Mouse (Mus musculus): ENCODE data around the gene Hk1.

Hk1 gene

DNA sequence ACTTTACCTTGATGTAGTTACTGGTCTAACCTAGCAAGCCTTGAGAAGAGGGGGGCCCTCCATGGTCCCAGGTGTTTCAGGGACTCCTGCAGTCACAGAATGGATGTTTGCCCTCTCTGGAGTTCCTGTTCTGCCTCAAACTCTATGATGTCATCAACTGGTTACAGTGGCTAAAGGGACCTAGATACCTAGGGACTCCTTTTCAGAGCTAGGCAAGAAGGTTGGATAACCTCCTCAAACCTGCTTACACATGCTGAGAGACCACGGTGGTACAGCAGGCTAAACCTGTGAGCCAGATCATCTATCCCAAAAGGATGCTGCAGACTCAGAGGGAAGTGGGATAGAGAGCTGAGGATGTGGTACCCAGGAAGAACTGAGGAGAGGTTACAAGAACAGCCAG, at the start of gene Hk1:
Hk1 (minus strand) TSS at position 101 of the 400 bp plus-strand sequence.
- DNase-seq = no peak

DNA sequence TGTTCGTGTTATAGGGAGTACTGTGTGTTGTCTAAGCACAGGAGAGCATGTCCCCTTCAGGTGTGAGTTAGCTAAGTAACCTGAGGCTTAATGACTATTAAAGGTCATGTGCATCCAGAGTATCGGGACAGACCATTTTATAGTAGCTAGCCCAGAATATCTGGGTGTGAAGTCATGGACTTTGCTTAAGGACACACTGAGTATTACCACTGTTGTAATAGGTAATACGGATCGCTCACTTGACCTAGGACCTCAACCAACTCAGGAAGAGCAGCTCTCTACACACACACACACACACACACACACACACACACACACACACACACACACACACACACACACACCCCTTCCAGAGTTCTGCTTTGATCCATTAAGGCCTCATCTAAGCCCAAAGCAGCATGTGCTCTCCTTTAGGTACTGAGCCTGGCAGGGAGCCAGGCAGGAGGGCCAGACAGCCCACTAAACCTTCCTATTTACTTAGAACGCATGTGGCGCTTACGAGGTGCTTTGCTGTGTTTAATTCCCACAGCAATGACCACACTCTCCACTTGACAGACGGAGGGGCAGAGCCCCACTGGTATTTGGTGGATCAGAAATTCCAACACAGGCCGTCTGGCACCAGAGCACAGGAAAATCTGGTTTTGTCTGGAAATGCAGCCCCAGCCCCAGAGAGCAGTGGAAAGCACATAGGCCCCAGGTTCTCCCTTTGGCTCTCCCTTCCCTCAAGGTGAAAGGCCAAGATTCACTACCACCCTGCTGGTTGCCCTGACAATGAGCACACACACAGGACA, 45.6 kb upstream of the Hk1 start:
- no peak for DNase-seq

DNA sequence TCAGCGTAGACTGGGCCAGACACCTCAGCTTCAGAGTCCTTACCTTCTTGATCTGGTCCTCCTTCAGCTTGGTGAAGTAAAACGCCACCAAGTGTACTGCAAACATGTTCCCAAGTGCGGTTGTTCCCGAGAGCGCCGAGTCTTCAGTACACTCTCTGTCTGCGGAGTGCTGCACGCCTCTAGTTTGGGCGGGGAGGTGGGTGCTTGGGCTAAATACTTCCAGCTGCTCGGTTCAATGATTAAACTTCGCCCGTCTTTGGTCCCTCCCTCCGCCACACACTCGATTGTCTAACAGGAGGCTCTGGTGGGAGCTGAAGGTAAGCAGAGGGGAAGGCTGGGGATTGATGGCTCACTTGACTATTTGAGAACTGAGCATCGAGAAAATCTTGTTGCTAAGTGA, 42.5 kb upstream of the Hk1 start, which contains the start of gene Hkdc1:
Hkdc1 (minus strand) TSS at position 237 of the 400 bp plus-strand sequence.
- peak; percentile 34 for DNase-seq

DNA sequence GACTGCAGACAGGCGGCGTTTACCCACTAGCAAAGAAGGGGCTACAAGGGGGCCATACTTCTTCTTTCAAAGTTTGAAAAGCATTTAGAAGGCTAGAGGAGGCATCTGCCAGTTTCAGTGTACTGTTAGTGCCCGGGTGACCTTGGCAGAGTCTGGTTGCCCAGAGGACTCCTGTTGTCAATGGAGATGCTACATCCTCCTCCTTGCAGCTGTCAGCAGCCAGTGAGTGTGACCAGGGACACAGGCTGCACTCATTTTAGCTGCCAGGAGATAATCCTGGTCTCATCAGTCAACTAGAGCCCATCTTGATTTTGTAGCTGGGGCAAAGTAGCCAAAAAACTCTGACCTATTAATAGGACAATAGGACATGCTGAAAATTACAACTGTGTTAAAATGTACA, 41.4 kb upstream of the Hk1 start:
- DNase-seq = no peak

DNA sequence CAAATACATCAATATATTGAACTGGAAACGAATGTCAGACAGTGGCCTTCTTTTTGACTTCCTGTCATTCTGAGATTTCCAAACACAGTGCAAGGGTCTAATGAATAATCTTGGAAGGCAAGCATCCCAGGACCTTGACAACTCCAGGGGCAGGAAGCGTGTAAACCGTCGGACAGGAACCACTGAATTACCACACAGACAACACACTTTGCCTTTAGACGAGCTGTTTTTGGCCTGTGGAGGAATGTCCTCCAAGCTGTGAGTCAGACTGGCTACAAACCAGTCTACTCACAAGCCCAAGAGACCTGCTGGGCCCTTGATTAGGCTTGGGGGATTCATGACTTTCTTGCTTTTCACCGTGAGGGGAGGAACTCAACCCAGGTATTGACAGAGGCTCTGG, 40.7 kb upstream of the Hk1 start:
- no peak for DNase-seq

DNA sequence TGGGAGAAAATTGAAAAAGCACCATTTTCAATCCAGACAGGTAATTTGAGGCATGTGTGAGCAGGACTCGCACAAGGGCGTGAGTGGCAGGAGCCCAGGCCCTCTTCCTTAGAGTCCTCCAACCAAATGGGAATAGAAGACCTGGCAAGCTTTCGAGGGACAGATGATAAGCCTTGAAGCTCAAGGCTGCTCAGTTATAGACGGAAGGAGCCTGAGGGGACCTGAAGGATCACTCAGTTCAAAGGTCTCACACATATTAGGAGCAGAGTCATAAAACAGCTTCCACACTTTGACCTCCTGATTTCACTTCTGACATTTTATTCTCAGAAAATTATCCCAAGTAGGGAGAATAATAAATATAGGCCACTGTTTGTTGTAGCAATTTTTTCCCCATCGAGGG, 39.7 kb upstream of the Hk1 start:
- DNase-seq = no peak

DNA sequence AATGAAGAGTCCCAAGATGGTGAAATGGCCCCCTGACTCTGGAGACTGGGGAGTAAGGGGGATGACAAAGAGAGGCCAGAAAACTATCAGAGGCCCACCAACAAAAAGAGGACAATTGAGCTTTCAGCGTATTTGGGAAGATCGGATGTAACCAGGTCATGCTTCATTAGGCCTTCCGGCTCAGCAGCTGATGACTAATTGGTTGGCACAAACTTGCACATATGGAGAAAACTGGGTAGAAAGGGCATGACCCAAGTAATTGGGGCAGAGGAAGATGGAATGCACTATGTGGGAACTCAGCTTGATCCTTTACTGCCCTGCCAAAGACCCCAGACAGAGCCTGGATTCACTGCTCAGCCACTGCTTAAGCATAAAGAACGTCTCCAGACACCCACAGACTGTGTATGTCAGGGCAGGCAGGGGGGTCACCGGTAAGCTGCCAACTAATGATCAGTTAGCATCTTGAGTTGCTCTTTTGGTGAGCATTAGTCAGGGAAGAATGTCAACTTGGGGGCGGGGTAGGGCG, 39.2 kb upstream of the Hk1 start:
- no peak for DNase-seq

DNA sequence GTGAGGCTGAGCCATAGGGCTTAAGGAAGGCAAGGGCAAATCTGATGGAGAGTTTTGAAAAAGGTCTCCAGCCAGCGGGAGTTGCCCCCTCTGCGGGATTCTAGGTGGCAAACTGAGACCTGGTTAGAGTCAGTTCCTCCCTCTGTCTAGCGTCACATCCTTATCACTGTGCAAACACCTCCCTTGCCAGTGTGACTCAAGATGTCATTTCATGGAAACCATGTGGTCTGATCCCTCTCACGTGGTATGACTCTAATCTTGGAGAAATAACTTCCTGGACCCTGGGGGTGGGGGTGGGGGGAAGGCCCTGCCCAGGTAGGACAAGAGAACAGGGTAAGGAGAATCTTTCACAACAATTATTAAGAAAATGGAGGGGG, 33.9 kb upstream of the Hk1 start:
- peak; percentile 14 for DNase-seq

DNA sequence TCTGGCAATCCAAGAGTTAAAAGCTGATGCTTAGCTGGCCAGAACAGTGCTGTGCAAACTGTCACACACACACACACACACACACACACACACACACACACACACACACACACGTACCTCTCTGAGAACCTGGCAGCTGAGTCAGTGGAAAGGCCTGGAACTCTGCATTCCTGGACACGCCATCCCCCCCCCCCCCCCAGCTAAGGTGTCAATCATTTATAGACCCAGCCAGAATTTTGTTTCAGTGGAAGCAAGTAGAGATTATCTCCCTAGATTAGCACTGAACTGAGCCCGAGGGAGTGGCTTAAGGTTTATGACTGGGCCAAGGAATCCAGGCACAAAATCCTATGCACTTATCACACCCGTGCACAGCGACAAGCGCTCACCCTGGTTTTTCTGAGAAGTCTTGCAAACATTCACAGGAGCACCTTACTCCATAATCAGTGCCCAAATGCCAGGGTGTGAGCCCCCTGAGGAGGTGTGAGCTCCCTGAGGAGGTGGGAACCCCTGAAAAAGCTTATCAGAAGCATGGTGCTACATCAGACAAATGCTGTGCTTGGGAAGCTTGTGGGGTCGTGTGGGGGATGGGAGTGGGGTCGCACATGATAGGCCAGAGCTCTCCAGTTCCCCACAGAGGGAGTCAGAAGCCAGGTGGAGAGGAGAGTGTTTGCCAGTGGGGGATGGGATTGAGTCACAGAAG, 33.3 kb upstream of the Hk1 start:
- peak; percentile 15 for DNase-seq

DNA sequence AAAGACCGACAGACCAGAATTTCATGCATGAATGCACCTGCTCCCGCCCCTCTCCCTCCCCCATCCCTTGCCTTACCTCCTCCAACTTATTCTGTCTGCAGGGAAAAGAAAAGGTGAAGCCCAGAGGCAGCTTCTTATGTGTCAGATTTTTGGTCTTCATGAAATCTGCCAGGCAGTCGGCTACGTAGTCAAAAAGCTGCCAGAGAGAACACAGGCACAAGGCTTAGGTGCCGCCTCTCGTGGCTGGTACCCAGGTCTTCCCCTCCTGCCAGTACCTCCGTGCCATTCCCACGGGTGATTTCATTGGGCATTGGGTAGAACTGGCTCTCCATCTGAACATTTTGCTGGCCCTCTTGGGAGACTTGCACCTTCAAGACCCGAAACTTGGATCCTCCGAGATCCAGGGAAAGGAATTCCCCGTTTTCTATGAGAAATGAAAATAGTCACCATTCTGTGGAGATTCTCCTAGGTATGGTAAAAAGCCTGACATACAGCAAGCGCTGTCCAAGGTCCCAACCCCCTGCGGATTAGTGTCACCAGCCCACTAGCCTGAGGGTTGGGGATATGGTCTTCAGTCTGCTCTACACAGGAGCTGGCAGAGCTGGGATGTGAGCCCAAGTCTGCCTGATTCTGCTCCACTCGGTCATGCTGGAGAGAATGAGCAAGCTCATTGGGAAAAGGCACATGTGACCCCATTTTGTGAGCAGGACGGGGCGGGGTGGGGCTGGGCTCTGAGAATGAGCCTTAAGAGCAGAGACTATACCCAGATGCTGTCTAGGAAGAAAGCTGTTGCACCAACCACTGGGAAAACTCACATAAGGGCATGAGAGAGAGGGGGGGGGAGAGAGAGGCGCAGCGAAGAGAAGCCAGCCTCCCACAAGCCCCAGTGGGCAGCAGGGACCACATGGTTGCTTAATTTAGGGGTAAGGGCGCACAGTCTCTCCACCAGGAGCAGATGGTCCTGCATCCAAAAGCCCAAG, 32.0 kb upstream of the Hk1 start:
- DNase-seq = no peak

DNA sequence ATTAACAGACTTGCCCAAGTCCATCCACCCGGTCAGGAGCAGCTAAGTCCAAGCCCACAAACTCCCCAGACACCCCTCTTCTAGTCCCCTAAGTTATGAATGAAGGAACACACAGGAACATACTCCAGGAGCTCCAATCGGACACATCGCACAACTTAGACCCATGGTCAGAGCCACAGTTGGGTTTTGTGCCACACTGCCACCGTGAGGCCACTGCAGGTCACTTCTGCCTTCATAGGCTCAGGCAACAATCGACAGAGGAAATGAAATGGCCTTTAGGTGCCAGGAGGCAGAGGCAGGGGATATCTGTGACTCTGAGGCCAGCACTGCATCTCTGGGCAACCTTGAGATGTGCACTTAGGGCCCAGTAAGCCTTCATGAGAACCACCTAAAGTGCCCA, 31.2 kb upstream of the Hk1 start:
- DNase-seq = peak; percentile 74

DNA sequence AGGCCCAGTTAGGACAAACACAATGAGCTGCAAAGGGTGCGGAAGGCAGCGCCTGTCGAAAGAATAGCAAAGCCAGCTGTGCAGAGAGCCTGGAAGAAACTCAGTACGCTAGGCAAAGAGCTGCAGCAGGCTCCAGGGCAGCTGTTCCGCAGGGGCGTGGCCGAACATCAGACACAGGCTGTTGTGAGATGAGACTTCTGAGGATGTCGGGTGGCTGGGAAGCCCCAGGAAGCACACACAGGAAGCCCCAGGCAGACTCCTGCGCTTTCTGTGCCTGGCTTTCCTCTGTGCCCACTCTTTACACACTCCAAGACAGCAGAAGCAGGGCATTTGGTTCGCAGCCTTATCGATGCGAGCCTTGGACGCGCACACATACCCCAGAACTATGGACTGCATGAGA, 25.2 kb upstream of the Hk1 start:
- peak; percentile 33 for DNase-seq

DNA sequence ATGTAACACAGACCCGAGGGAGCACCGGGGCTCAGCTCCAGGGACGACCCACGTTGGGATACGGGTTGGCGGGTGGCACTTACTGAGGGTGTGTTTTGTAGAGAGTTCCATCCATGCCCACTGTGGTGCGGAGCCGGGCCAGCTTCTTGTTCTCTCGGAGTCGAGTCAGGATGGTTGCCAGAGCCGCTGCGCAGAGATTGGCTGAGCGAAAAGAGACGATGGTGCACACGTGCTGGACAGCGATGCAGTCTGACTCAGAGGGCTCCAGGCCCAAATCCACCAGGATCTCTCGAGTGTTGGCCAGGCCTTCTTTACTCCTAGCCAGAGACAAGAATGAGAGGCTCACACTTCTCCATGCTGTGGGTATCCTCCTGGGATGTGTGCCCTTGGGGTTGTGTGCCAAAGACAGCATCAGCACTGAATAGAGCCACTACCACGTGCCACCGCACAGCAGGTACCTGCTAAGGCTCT, 22.0 kb upstream of the Hk1 start:
- DNase-seq = no peak

DNA sequence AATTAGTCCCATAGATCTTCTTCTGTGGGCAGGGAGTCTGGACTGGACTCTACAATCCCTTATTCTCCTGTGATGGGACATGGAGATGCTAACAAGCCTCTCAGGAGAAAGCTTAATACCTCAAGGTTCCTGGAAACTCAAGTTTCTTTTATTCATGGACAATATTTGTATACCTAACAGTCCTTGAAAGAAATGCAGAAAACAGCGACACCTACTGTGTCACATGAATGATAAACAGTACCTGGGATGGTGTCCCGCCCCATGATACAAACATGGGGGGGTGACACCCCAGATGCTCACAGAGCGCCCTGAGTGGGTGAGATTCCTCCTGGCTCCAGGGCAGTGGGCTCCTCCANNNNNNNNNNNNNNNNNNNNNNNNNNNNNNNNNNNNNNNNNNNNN, 3.3 kb upstream of the Hk1 start:
- no peak for DNase-seq

DNA sequence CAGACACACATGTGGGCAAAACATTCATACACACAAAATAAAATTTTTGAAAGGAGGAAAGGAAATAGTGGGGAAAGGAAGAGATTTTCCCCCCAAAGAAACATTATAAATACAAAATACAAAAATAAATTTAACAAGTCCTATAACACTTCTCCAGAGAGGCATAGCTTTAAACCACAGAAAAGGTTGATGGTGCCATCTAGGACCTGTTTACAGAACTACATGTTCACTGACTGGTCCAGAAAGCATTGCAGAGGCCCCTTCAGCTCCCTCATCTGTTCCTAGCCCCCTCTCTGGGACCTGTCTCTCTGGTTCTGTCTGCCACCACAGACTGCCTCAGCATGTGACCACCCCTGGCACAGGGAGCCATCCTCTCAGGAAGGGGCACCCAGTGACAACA, 1.2 kb upstream of the Hk1 start:
- DNase-seq = no peak

DNA sequence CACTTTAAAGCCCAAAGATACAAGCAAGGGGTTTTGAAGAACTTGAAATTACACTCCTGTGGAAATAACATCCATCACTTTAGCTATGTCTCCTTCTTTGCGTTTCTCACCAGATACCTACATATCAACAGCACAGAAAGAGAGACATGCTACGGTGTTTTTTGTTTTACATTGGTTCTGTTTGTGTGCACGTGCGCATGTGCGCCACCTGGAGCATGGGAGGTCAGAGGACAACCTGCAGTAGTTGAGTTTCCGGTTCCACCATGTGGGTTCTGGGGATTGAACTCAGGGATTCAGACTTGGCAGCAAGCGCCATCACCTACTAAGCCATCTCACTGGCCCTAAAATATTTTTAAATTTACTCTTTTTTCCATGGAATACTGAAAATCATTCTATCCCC, 20.9 kb downstream of the Hk1 start:
- no peak for DNase-seq

DNA sequence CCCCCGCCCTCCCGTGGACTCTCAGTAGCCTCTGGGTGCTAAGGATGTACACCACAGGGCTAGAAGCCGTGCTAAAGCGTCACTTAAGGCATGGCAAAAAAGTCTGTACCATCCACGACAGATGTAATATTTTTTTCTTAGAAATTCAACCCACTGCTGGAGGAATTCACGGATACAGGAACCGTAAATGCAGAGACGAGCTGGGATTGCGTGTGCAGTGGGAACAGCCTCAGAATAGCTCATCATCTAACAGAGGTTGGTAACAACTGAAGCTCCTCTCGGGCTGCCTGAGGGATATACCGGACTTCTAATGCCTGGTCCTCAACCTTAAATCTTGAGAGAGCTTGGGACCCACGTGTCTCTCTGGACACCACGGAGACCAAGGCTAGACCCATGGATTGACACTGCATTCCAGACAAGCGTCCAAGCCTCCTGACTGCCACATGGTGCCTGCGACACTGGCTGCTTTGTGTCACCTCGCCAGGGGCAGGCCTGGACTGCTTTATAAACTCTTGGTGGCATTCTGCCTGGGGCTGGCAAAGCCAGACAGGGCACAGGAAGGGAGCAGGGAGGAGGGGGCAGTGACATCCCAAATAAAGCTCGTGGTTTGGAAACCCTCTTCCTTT, 23.5 kb downstream of the Hk1 start:
- no peak for DNase-seq

DNA sequence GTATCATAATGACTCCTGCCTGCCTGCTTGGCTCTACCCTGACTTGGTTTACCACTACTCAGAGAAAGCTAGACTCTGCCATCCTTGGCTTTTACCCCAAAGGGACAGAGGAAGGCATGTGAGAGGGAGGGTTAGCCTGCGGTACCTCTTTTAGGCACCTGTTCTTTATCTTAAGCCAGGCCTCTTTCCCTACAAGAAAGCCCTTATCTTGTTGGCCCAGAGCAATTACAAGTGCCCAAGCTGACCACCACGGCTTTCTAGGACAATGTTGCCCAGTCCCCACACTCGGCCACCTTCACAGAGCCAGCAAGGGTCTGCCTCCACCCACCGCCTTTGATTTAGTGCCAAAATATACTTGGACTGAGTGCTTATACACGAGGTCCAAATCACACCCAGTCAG, 34.6 kb downstream of the Hk1 start:
- no peak for DNase-seq

DNA sequence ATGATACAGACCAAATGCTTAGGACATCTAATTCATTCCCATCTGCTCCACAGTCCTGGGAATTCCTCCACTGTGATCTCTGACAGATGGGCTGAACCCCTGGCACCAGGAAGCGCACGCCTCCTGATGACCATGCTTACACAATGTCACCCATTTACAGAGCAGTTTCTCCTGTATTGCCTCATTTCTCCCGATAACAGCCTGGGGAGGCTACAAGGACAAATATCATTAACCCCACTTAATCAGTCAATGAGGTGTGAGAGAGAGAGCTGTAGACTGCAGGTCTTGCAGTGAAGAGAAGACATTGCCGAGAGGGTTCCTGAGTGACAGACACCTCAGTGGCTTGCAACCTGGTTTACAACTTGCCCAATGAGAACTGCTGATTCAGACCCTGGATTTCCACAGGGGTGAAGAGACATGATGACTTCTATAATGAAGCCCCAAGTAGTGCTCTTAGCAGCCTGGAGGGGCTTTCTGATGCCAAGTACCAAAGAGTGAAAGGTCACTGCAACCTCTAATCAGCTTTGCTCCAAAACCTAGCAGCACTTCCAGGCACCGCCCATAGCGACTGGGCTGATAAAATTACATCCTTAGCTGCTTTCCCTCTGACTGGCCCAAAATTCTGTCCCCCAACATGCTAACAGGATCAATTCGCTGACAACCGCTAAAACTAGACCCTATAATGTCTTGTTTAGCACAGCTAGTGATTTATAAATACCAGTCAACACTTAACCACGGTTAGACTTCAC, 35.5 kb downstream of the Hk1 start:
- DNase-seq = no peak

DNA sequence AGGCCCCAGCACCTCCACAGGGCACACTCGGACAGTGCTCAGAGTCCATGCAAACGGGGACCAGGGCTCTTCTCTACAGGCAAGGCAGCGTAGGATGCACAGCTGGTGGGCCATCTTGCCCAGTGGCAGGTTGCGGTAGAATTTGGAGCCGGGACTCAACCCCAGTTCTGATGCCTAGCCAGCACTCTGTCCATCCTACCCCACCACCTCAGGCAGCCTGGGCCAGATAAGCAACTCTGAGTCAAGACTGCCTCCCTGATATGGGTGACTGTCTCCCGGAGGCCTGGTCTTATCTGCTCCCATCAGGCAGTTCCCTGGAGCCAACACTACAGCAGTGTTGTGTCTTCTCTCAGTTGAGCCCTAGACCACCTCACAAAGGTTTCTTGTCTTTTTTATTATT, 37.2 kb downstream of the Hk1 start:
- DNase-seq = no peak

DNA sequence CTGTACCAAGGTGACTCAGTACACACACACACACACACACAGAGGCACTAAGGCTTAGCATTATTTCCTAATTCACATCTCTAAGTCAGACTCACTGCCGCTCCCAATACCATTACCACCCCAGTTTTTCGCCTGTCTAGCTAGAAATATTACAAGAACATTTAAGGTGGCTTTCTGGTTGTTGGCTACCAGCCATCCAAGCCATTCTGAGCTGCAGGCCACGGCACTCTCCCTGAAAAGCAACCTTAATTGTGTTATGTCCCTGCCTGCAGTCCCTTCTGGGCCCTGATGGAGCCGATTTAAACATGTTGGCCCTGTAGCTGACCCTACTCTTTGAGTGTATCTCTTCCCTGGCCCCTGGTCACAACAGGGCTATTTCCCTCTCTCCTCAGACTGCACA, 37.8 kb downstream of the Hk1 start:
- no peak for DNase-seq

DNA sequence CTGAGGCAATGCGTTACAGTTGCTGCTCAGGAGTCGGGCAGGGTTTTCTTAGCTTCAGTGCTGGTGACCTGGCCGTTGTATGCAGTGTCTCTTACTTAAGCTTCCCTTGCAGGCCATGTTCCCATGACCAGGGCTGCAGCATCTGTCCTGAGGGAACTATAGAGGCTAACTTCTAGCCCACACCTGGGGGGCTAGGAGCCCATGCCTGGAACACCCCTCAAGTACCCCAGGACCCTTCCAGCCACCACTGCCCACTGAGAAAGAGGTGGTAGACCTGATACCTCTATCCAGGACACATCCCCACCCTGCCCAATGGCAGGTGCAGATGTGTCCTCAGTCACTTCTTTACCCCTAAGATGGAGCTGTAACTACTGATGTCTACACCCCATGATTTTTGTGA, 38.7 kb downstream of the Hk1 start:
- no peak for DNase-seq

Measured in lung, postnatal 14 days (tissue).